Mouse (Mus musculus): ENCODE data around the gene Ap3b1. TPM values are rescaled to one million over a fixed set of nuclear protein-coding genes. Genes with fewer than 3 reads are reported as not detected.

Gene Ap3b1
- total RNA-seq, 2 experiments from 2014 or later = 24.7 to 29.0 TPM

- intact Hi-C loops (cut with DNase I) = no loop called here
- DNase-seq = no peak
Measured at GRCm38 (mm10) chr13:94519276-94519675, 160.5 kb downstream of the Ap3b1 start.

- intact Hi-C loops (cut with DNase I) = no loop called here
- DNase-seq = no peak
Measured at GRCm38 (mm10) chr13:94523213-94523612, 164.5 kb downstream of the Ap3b1 start.

- intact Hi-C loops (cut with DNase I) = no loop called here
- DNase-seq = no peak
Measured at GRCm38 (mm10) chr13:94524669-94525238, 166.0 kb downstream of the Ap3b1 start.

- intact Hi-C loops (cut with DNase I) = no loop called here
- DNase-seq = no peak
Measured at GRCm38 (mm10) chr13:94529138-94529537, 170.4 kb downstream of the Ap3b1 start.

GRCm38 (mm10) chr13:94533516-94533915 lies 174.8 kb downstream of the Ap3b1 start:
- intact Hi-C loops (cut with DNase I) = no loop called here
- no peak for DNase-seq

- intact Hi-C loops (cut with DNase I) = no loop called here
- no peak for DNase-seq
Measured at GRCm38 (mm10) chr13:94537336-94537735, 178.6 kb downstream of the Ap3b1 start.

GRCm38 (mm10) chr13:94539851-94540646 lies 181.3 kb downstream of the Ap3b1 start:
- intact Hi-C loops (cut with DNase I) = no loop called here
- DNase-seq = no peak

GRCm38 (mm10) chr13:94542061-94542460 lies 183.3 kb downstream of the Ap3b1 start:
- no peak for DNase-seq
- intact Hi-C loops (cut with DNase I) = no loop called here

- intact Hi-C loops (cut with DNase I) = no loop called here
- no peak for DNase-seq
Measured at GRCm38 (mm10) chr13:94544211-94544610, 185.5 kb downstream of the Ap3b1 start.

GRCm38 (mm10) chr13:94545739-94546138 lies 187.0 kb downstream of the Ap3b1 start:
- intact Hi-C loops (cut with DNase I) = no loop called here
- DNase-seq = no peak

GRCm38 (mm10) chr13:94546246-94546645 lies 187.5 kb downstream of the Ap3b1 start:
- intact Hi-C loops (cut with DNase I) = no loop called here

GRCm38 (mm10) chr13:94549580-94549979 lies 190.8 kb downstream of the Ap3b1 start:
- DNase-seq = no peak
- intact Hi-C loops (cut with DNase I) = no loop called here

More at GRCm38 (mm10) chr13:94546246-94546645, 187.5 kb downstream of the Ap3b1 start:
- DNase-seq = no peak

- no peak for DNase-seq
- intact Hi-C loops (cut with DNase I) = no loop called here
Measured at GRCm38 (mm10) chr13:94550037-94550436, 191.3 kb downstream of the Ap3b1 start.

GRCm38 (mm10) chr13:94560011-94560410 lies 201.3 kb downstream of the Ap3b1 start:
- intact Hi-C loops (cut with DNase I) = loop anchor here (5.0 kb wide), 3 partner anchors 178 to 382 kb away; no protein-coding TSS in a partner anchor
- DNase-seq = peak; percentile 74 to 81

GRCm38 (mm10) chr13:94560878-94561277 lies 202.1 kb downstream of the Ap3b1 start:
- DNase-seq = no peak
- intact Hi-C loops (cut with DNase I) = loop anchor here (5.0 kb wide), 3 partner anchors 179 to 381 kb away; no protein-coding TSS in a partner anchor

GRCm38 (mm10) chr13:94562652-94563339 lies 204.0 kb downstream of the Ap3b1 start:
- no peak for DNase-seq
- intact Hi-C loops (cut with DNase I) = loop anchor here (5.0 kb wide), 3 partner anchors 180 to 380 kb away; no protein-coding TSS in a partner anchor

- intact Hi-C loops (cut with DNase I) = loop anchor here (5.0 kb wide), 3 partner anchors 182 to 378 kb away; no protein-coding TSS in a partner anchor
- DNase-seq = no peak
Measured at GRCm38 (mm10) chr13:94563836-94564235, 205.1 kb downstream of the Ap3b1 start.

- DNase-seq = no peak
- intact Hi-C loops (cut with DNase I) = loop anchor here (5.0 kb wide), 3 partner anchors 182 to 378 kb away; no protein-coding TSS in a partner anchor
Measured at GRCm38 (mm10) chr13:94564351-94564994, 205.7 kb downstream of the Ap3b1 start.

GRCm38 (mm10) chr13:94565176-94565575 lies 206.4 kb downstream of the Ap3b1 start:
- intact Hi-C loops (cut with DNase I) = no loop called here
- no peak for DNase-seq

- DNase-seq = peak; percentile 17 to 20
- intact Hi-C loops (cut with DNase I) = no loop called here
Measured at GRCm38 (mm10) chr13:94565616-94566015, 206.9 kb downstream of the Ap3b1 start.

- intact Hi-C loops (cut with DNase I) = no loop called here
- DNase-seq = no peak
Measured at GRCm38 (mm10) chr13:94567739-94568138, 209.0 kb downstream of the Ap3b1 start.

All from heart, postnatal 36 days (tissue).